Mouse (Mus musculus): ENCODE measurements around the gene Ibtk. TPM values are rescaled to one million over a fixed set of nuclear protein-coding genes. Genes with fewer than 3 reads are reported as not detected.

The Ibtk gene
- polyA plus RNA-seq, 1 experiment from 2014 or later, result 27.3 TPM

Other genes with a start within 250 kb of the Ibtk start
- 1.2 and 1.5 TPM in 2 replicates for gene Tpbg, start 93.0 kb upstream of the Ibtk start, polyA plus RNA-seq (2016; fragmentation: Nextera tagmentation; extraction: Ambion mirVana)